Mouse (Mus musculus) liver, embryonic 14.5 days (tissue): ENCODE measurements at regions not wholly inside any gene's neighbourhood (a gene's known extent, or its start where the extent isn't known, plus 50 kb on each side); places are given as distances from the start of the nearest gene placed in this dataset.
A peak's percentile ranks its signal among the peaks of the same experiment; 100 is the strongest.

Experiments used
- CTCF ChIP-seq: IDR thresholded peaks from 2 replicates; pipeline ENCODE4 v1.5.1; 2016; ENCODE audit warnings: antibody characterized with exemption, low read depth, control low read depth
- EP300 ChIP-seq: IDR thresholded peaks from 2 replicates; pipeline ENCODE4 v1.6.1; 2016; ENCODE audit warnings: antibody characterized with exemption, low read depth

GRCm38 (mm10) chr10:91362587-91362986 is 181.5 kb upstream of the Tmpo start:
- TF ChIP-seq CTCF (peak; percentile 34; the same call in 1 of the 2 replicates), EP300 (no peak)
